Mouse (Mus musculus): ENCODE results near the gene Iqcf6.

Iqcf6 gene

GRCm38 (mm10) chr9:106626282-106626681, at the start of gene Iqcf6:
Gene Iqcf6, plus strand, starts transcription at chr9:106626582.
- TF ChIP-seq GATA4 (IDR thresholded peaks at IDR 0.05; ENCODE audit: insufficient replicate concordance, low read length) = no peak

- TF ChIP-seq GATA4 (IDR thresholded peaks at IDR 0.05; ENCODE audit: insufficient replicate concordance, low read length) = no peak
Observed at GRCm38 (mm10) chr9:106580016-106580415, 46.4 kb upstream of the Iqcf6 start.

GRCm38 (mm10) chr9:106582552-106582951, 43.8 kb upstream of the Iqcf6 start:
- no peak for TF ChIP-seq GATA4 (IDR thresholded peaks at IDR 0.05; ENCODE audit: insufficient replicate concordance, low read length)

- TF ChIP-seq GATA4 (IDR thresholded peaks at IDR 0.05; ENCODE audit: insufficient replicate concordance, low read length) = no peak
Observed at GRCm38 (mm10) chr9:106592158-106592557, 34.2 kb upstream of the Iqcf6 start.

DNA sequence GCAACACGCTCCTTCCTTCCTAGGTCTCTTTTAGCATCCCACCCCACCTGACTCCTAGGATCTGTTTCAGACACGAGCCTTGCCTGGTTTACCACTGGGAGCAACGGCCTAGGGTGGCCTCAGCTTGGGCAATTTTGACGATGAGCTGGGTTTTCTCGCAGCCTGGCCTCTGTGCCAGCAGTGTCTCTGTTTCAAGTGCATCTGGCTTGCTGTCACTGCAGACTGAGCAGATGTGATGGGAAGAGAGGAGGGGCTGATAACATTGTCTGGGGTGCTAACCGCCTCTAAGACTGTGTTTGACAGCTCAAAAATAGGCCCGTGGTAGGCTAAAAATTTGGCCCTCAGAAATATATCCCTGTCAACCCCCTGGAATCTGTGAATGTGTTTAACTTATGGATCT, 30.5 kb upstream of the Iqcf6 start:
- no peak for TF ChIP-seq GATA4 (IDR thresholded peaks at IDR 0.05; ENCODE audit: insufficient replicate concordance, low read length)

- no peak for TF ChIP-seq GATA4 (IDR thresholded peaks at IDR 0.05; ENCODE audit: insufficient replicate concordance, low read length)
Observed at GRCm38 (mm10) chr9:106598466-106598865, 27.9 kb upstream of the Iqcf6 start.

DNA sequence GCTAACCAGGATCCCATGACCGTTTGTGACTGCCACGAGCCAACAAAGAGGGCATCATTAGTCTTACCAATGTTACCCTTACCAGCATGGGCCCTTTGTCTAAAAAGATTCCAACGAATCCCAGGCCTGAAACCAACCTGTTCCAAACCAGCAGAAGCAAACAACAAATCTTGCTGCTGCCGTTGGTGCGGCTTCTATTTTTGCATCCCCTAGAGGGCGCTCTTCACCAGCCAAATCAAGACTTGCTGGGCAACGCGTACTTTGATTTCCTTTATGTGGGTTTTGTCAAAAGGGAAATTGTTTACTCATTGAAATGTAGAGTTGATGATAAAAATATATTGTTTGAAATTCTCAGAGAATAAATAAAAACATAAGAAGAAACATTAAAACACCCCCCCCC, 25.8 kb upstream of the Iqcf6 start:
- no peak for TF ChIP-seq GATA4 (IDR thresholded peaks at IDR 0.05; ENCODE audit: insufficient replicate concordance, low read length)

DNA sequence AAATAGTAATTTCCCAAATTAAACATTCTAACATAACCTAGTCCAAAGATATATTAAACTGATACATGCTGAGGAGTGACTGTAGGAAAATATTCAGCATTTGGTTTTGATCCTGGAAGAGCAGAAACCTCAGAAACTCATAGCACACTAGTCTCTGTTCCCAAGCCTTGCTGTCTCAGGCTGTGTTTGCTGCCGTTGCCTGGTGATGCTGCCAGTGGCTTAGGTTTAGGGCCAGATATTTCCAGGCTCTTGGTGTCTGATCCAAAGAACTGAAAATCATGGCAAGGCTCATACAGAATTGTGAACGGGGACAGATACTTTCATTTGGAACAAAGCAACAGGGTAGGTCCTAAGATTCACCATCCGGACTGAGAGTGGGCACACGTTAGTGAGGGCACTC, 15.7 kb upstream of the Iqcf6 start:
- no peak for TF ChIP-seq GATA4 (IDR thresholded peaks at IDR 0.05; ENCODE audit: insufficient replicate concordance, low read length)

DNA sequence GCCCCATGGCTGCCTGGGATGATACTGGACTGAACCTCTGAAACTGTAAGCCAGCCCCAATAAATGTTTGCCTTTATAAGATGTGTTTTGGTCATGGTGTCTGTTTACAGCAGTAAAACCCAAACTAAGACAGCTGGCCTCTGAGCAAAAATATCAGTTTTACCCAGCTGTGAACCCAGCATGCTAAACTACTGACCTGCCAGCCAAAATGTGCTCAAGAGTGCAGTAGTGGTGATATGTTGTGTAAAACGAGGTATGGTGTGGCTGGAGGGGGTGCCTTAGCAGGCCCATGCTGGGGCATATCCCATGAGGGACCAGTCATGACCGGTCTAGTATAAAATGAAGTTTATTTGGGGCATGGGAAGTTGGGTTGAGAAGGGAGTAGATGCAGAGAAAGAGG, 12.4 kb upstream of the Iqcf6 start:
- no peak for TF ChIP-seq GATA4 (IDR thresholded peaks at IDR 0.05; ENCODE audit: insufficient replicate concordance, low read length)

DNA sequence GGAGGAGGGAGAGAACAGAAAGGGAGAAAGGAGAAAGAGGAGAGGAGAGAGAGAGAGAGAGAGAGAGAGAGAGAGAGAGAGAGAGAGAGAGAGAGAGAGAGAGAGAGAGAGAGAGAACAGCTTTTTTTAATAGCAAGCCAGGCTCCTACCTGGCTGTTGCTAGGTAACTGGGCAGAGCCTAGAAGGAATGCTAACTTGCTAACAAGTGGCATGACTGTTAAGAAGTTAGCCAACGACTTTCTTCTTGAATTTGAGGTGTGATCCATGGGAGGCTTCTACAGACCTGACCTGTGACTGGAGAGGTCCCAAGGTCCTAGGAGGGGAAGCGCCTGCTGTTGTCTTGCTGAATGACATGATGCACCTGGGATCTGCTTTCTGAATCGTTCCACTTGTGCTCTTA, 11.8 kb upstream of the Iqcf6 start:
- no peak for TF ChIP-seq GATA4 (IDR thresholded peaks at IDR 0.05; ENCODE audit: insufficient replicate concordance, low read length)

- no peak for TF ChIP-seq GATA4 (IDR thresholded peaks at IDR 0.05; ENCODE audit: insufficient replicate concordance, low read length)
Observed at GRCm38 (mm10) chr9:106616306-106616705, 10.1 kb upstream of the Iqcf6 start.

DNA sequence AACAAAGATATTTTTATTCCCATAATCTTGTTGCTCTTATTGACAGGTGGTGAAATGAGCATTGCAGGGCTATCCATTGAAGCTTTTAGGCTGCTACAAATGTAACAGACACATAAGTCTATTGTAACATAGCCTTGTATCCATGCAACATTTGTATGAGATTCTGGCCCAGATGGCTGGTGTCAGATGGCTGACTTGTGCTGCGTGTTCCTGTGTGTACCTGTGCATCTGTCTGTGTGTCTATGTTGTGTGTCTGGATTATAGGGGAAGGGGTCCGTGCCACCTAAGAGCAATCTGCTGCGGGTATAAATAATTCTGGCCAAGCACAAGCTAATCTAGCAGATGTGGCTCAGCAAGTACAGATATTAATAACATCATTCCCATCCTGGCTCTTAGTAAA, 8.9 kb upstream of the Iqcf6 start:
- TF ChIP-seq GATA4 (IDR thresholded peaks at IDR 0.05; ENCODE audit: insufficient replicate concordance, low read length) = no peak

DNA sequence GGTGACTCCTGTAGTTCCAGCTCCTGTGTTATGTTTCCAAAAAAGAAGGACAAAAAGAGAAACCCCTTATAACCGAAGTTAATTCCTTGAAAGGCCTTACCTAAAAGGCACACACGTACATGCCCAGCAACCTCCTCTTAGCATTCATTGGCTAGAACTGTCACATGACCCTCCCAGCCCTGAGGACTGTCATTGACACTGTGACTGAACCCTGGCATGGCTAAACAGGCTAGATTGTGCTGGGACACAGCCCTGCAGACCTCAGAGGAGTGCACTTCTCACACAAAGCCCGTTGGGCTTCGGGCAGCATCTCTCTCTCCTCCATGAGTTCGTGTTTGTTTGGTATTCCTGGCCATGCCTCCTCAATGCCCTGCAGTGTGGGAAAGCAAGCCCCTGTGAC, 5.8 kb downstream of the Iqcf6 start:
- TF ChIP-seq GATA4 (IDR thresholded peaks at IDR 0.05; ENCODE audit: insufficient replicate concordance, low read length) = no peak

DNA sequence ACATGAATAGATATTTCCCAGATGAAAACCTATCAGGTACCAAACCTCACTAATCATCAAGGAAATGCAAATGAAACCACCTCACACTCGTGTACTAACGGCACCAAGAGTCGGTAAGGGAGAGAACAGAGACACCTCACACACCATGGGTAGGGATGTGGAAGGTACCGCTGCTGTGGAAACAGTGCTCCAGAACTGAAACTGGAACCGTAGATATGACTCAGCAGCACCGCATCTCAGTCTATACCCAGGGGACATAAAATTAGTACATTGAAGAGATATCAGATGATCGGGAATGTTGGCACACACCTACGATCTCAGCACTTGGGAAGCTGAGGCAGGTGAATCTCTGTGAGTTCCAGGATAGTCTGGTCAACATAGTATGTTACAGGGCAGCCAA, 11.8 kb downstream of the Iqcf6 start:
- TF ChIP-seq GATA4 (IDR thresholded peaks at IDR 0.05; ENCODE audit: insufficient replicate concordance, low read length) = no peak

DNA sequence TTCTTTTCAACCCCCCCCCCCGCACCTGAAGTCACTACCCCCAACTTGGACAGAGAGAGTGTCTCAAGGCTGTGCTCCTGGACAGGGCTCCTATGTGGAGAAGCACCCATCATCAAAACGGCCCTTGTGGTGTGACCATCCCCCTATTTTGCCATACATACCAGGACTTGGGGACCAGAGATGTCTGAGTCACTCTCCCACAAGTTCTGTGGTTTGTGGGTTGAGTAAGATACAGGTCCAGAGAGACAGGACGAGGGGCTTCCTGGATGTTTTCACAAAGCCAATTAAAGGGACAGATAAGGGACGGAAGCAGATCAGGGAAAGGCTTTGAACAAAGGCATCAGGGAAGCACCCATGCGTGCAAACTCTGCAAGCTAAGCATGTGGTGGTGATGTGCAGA, 15.0 kb downstream of the Iqcf6 start:
- no peak for TF ChIP-seq GATA4 (IDR thresholded peaks at IDR 0.05; ENCODE audit: insufficient replicate concordance, low read length)

GRCm38 (mm10) chr9:106643128-106643527, 16.7 kb downstream of the Iqcf6 start:
- TF ChIP-seq GATA4 (IDR thresholded peaks at IDR 0.05; ENCODE audit: insufficient replicate concordance, low read length) = no peak

GRCm38 (mm10) chr9:106643787-106644186, 17.4 kb downstream of the Iqcf6 start:
- no peak for TF ChIP-seq GATA4 (IDR thresholded peaks at IDR 0.05; ENCODE audit: insufficient replicate concordance, low read length)

Measured in liver, adult (tissue).